Mouse (Mus musculus): ENCODE data around the gene Tsc22d1. TPM values are rescaled to one million over a fixed set of nuclear protein-coding genes. Genes with fewer than 3 reads are reported as not detected.

Gene Tsc22d1
- total and polyA plus RNA-seq, 3 experiments: 178 to 454 (median 353) TPM

- intact Hi-C loops (cut with DNase I): loop anchor here (5.0 to 10.0 kb wide), 2 partner anchors 51 to 542 kb away; no protein-coding TSS in a partner anchor
- Histone ChIP-seq H3K9ac (ENCODE audit: low read depth, low read length) (peak overlapping the region; percentile 59), H3K27ac (no peak overlapping the region), H3K27me3 (ENCODE audit: control insufficient read depth, insufficient read depth, low read length) (no peaks in the 10 kb centered on the region), H3K4me3 (peak overlapping the region; percentile 85), H3K36me3 (ENCODE audit: control insufficient read depth, insufficient read depth, low read length) (no peaks in the 10 kb centered on the region; the same call in 1 of the 2 replicates), H3K4me1 (ENCODE audit: control insufficient read depth, insufficient read depth, low read length) (peaks cover 9% of the 10 kb centered on the region), H3K79me2 (replicated peaks; ENCODE audit: control insufficient read depth, insufficient read depth, low read length) (no peaks in the 10 kb centered on the region)
- TF ChIP-seq CTCF (IDR thresholded peaks at IDR 0.05) (no peak), EP300 (IDR thresholded peaks at IDR 0.05; ENCODE audit: insufficient read depth, low read depth, low read length) (no peak), POLR2A (IDR thresholded peaks at IDR 0.05; ENCODE audit: insufficient read depth, low read depth, low read length) (no peak)
- WGBS: 60% methylated on average over 27 of the region's 27 CpGs
- no peak for DNase-seq
Observed at GRCm38 (mm10) chr14:76416366-76417040, 1.7 kb downstream of the Tsc22d1 start.

- 96% methylated on average over 17 of the region's 17 CpGs for WGBS
- Histone ChIP-seq H3K4me3 (no peak overlapping the region), H3K9ac (ENCODE audit: low read depth, low read length) (no peak overlapping the region), H3K27ac (no peak overlapping the region), H3K79me2 (replicated peaks; ENCODE audit: control insufficient read depth, insufficient read depth, low read length) (no peaks in the 10 kb centered on the region), H3K4me1 (ENCODE audit: control insufficient read depth, insufficient read depth, low read length) (peaks cover 9% of the 10 kb centered on the region), H3K36me3 (ENCODE audit: control insufficient read depth, insufficient read depth, low read length) (no peaks in the 10 kb centered on the region; the same call in 1 of the 2 replicates), H3K27me3 (ENCODE audit: control insufficient read depth, insufficient read depth, low read length) (no peaks in the 10 kb centered on the region)
- TF ChIP-seq POLR2A (IDR thresholded peaks at IDR 0.05; ENCODE audit: insufficient read depth, low read depth, low read length) (no peak), CTCF (IDR thresholded peaks at IDR 0.05) (no peak), EP300 (IDR thresholded peaks at IDR 0.05; ENCODE audit: insufficient read depth, low read depth, low read length) (no peak)
- DNase-seq: no peak
- intact Hi-C loops (cut with DNase I): loop anchor here (5.0 to 10.0 kb wide), 2 partner anchors 50 to 543 kb away; no protein-coding TSS in a partner anchor
Observed at GRCm38 (mm10) chr14:76417346-76417745, 2.6 kb downstream of the Tsc22d1 start.

- Histone ChIP-seq H3K79me2 (replicated peaks; ENCODE audit: control insufficient read depth, insufficient read depth, low read length) (no peaks in the 10 kb centered on the region), H3K36me3 (ENCODE audit: control insufficient read depth, insufficient read depth, low read length) (no peaks in the 10 kb centered on the region; the same call in 1 of the 2 replicates), H3K4me1 (ENCODE audit: control insufficient read depth, insufficient read depth, low read length) (peaks cover 9% of the 10 kb centered on the region), H3K9ac (ENCODE audit: low read depth, low read length) (no peak overlapping the region), H3K27ac (no peak overlapping the region), H3K27me3 (ENCODE audit: control insufficient read depth, insufficient read depth, low read length) (no peaks in the 10 kb centered on the region), H3K4me3 (no peak overlapping the region)
- WGBS: 45% methylated on average over 7 of the region's 7 CpGs
- DNase-seq: no peak
- no peak for TF ChIP-seq CTCF (IDR thresholded peaks at IDR 0.05)
- no peak for TF ChIP-seq EP300 (IDR thresholded peaks at IDR 0.05; ENCODE audit: insufficient read depth, low read depth, low read length)
- TF ChIP-seq POLR2A (IDR thresholded peaks at IDR 0.05; ENCODE audit: insufficient read depth, low read depth, low read length): no peak
- intact Hi-C loops (cut with DNase I): loop anchor here (2.0 kb wide), 1 partner anchor 18 kb away; no protein-coding TSS in a partner anchor
Observed at GRCm38 (mm10) chr14:76420726-76421125, 6.0 kb downstream of the Tsc22d1 start.

GRCm38 (mm10) chr14:76421162-76421561, 6.4 kb downstream of the Tsc22d1 start:
- intact Hi-C loops (cut with DNase I): loop anchor here (2.0 kb wide), 1 partner anchor 18 kb away; no protein-coding TSS in a partner anchor
- Histone ChIP-seq H3K4me1 (ENCODE audit: control insufficient read depth, insufficient read depth, low read length) (peaks cover 9% of the 10 kb centered on the region), H3K27me3 (ENCODE audit: control insufficient read depth, insufficient read depth, low read length) (no peaks in the 10 kb centered on the region), H3K9ac (ENCODE audit: low read depth, low read length) (no peak overlapping the region), H3K79me2 (replicated peaks; ENCODE audit: control insufficient read depth, insufficient read depth, low read length) (no peaks in the 10 kb centered on the region), H3K36me3 (ENCODE audit: control insufficient read depth, insufficient read depth, low read length) (no peaks in the 10 kb centered on the region; the same call in 1 of the 2 replicates), H3K27ac (no peak overlapping the region), H3K4me3 (no peak overlapping the region)
- DNase-seq: no peak
- TF ChIP-seq POLR2A (IDR thresholded peaks at IDR 0.05; ENCODE audit: insufficient read depth, low read depth, low read length) (no peak), CTCF (IDR thresholded peaks at IDR 0.05) (no peak)
- 91% methylated on average over 4 of the region's 4 CpGs for WGBS

GRCm38 (mm10) chr14:76425422-76425821, 10.7 kb downstream of the Tsc22d1 start:
- Histone ChIP-seq H3K9ac (ENCODE audit: low read depth, low read length) (no peak overlapping the region), H3K36me3 (ENCODE audit: control insufficient read depth, insufficient read depth, low read length) (no peaks in the 10 kb centered on the region; the same call in 1 of the 2 replicates)

GRCm38 (mm10) chr14:76425986-76426530, 11.3 kb downstream of the Tsc22d1 start:
- no peak for DNase-seq
- no peak for TF ChIP-seq CTCF (IDR thresholded peaks at IDR 0.05)
- no peak for TF ChIP-seq EP300 (IDR thresholded peaks at IDR 0.05; ENCODE audit: insufficient read depth, low read depth, low read length)
- no peak for TF ChIP-seq POLR2A (IDR thresholded peaks at IDR 0.05; ENCODE audit: insufficient read depth, low read depth, low read length)
- no peaks in the 10 kb centered on the region for H3K27me3 ChIP-seq (ENCODE audit: control insufficient read depth, insufficient read depth, low read length)
- 88% methylated on average over 21 of the region's 21 CpGs for WGBS
- H3K4me3 ChIP-seq: no peak overlapping the region
- no peak overlapping the region for H3K27ac ChIP-seq
- intact Hi-C loops (cut with DNase I): no loop called here
- no peaks in the 10 kb centered on the region for H3K36me3 ChIP-seq (ENCODE audit: control insufficient read depth, insufficient read depth, low read length)
- H3K9ac ChIP-seq (ENCODE audit: low read depth, low read length): no peak overlapping the region
- H3K4me1 ChIP-seq (ENCODE audit: control insufficient read depth, insufficient read depth, low read length): no peaks in the 10 kb centered on the region
- H3K79me2 ChIP-seq (replicated peaks; ENCODE audit: control insufficient read depth, insufficient read depth, low read length): no peaks in the 10 kb centered on the region

More at GRCm38 (mm10) chr14:76425422-76425821, 10.7 kb downstream of the Tsc22d1 start:
- TF ChIP-seq CTCF (IDR thresholded peaks at IDR 0.05) (0 out of 2 replicates have a peak, but pooled peaks have one; percentile 14), EP300 (IDR thresholded peaks at IDR 0.05; ENCODE audit: insufficient read depth, low read depth, low read length) (no peak), POLR2A (IDR thresholded peaks at IDR 0.05; ENCODE audit: insufficient read depth, low read depth, low read length) (no peak)
- Histone ChIP-seq H3K79me2 (replicated peaks; ENCODE audit: control insufficient read depth, insufficient read depth, low read length) (no peaks in the 10 kb centered on the region), H3K4me1 (ENCODE audit: control insufficient read depth, insufficient read depth, low read length) (peaks cover 4% of the 10 kb centered on the region), H3K27ac (no peak overlapping the region), H3K27me3 (ENCODE audit: control insufficient read depth, insufficient read depth, low read length) (no peaks in the 10 kb centered on the region), H3K4me3 (no peak overlapping the region)
- intact Hi-C loops (cut with DNase I): no loop called here
- WGBS: 96% methylated on average over 7 of the region's 7 CpGs
- DNase-seq: no peak
